Mouse (Mus musculus): ENCODE results near the gene Thoc6. TPM values are rescaled to one million over a fixed set of nuclear protein-coding genes. Genes with fewer than 3 reads are reported as not detected.
A peak's percentile ranks its signal among the peaks of the same experiment; 100 is the strongest.

The Thoc6 gene
- total RNA-seq, 2 experiments from 2014 or later: 11.4 to 12.9 TPM

DNA sequence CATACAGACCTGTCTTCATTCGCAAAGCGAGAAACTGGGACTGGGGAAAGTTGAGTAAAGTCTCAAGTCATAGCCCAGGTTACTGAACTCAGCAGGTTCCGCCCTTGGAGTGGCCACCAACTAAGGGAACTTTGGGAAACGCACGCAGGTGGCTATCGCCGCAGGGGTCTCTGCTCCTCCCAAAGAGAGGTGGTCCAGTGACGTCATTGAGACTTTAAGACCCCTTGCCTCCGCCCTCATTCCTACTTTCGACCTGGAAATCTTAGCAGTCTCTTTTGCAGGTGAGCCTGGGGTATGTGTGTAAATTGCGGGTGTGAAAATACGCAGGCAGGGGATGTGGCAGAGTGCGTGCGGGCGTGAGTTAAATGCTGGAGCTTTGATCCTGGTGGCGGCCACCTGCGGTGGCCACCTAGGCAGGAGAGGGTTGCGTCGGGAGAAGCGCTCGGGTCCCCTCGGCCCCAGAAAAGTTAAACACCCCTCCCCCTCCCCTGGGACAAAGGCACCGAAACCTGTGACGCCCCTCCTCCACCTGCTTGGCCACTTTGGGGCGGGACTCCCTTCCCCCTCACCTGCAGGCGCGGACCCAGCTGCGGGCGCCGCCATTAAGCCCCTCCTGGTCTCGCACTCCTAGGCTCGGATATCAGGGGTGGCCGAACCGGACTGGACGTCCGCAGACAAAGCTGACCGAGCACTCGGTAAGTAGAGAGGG, 5.6 kb upstream of the Thoc6 start, which contains the start of gene Cldn6:
Cldn6 (plus strand) TSS at position 123 of the 709 bp plus-strand sequence.
- no peak for DNase-seq (ENCODE audit: low spot score in 2 of 2)

DNA sequence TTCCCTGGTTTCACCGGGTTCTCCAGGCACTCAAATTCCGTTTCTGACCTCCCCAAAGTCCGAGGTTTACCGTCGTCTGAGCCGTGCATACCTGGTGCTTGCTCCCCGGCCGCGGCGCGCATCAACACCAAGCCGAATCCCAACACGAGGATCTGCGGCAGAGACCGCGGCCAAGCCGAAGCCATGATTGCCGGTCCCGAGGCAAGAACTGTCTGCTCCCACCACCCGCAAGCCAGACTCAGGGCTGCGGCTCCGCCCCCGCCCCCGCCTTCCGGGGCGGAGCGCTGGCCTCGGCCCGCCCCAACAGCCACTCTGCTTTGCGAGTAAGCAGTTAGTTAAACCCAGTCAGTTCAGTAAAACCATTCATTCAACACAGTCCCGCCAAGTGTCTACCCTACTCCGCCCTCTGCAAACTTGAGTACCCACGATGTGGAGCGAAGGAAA, 3.6 kb upstream of the Thoc6 start, which contains the start of gene Tnfrsf12a:
Tnfrsf12a (minus strand) TSS at position 233 of the 444 bp plus-strand sequence.
- DNase-seq (ENCODE audit: low spot score in 2 of 2): peak; percentile 73 to 79

DNA sequence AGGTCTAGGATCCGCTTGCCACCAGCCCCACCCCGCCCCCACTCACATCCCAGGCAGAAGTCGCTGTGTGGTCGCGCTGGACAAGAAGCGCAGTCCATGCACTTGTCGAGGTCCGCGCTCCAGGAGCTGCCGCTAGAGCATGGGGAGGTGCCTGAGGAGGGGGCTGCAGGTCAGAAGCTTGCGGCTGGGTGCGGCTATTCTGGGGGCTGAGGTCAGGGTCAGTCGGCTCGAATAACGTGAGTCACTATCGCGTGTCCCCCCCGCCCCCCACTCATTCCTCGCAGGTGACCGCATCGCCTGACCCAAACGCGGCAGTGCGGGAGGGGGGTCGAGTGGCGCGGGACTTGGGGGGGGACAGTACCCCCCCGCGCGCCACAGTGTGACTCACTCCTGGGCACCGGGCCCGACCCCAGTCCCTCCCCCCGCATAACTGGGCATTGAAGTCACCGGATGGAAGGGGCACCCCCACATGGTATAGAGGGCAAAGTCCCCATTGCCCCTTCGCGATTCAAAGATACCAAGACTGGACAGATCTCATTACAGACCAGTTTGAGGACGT, 2.9 kb upstream of the Thoc6 start:
- DNase-seq (ENCODE audit: low spot score in 2 of 2): peak in 1 of 2 experiments; percentile 42

DNA sequence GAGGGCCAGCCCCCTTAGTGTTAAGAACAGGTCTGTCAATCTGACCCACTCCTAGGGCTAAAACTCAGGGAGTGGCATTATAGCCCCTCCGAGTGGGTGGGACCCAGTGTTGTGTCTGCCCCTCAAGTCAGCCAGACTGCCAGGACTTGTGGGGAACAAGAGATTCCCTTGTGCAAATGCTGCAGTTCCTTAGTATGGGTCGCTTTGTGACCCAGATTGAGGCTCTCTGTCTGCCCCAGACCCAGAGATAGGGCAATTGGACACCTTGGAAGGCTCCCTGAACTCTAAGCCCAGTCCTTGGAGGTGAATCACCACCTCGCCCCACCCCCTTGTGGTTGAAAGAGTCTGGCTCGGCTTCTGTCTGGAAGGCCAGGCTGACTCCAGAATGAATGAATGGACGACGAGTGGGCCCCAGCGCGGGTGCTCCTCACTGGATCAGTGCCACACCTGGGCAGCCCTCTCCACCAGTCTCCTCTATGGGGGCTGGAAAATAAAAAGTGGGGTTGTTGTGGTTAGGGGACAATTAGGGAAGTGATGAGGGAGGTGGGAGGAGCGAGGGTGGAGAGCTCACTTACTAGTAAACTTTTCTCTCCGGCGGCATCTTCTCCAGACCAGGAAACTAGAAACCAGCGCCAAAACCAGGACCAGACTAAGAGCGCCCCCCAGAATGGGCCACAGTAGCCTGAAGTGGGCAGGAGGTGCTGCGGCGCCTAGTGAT, 2.0 kb upstream of the Thoc6 start:
- peak; percentile 35 to 43 for DNase-seq (ENCODE audit: low spot score in 2 of 2)

DNA sequence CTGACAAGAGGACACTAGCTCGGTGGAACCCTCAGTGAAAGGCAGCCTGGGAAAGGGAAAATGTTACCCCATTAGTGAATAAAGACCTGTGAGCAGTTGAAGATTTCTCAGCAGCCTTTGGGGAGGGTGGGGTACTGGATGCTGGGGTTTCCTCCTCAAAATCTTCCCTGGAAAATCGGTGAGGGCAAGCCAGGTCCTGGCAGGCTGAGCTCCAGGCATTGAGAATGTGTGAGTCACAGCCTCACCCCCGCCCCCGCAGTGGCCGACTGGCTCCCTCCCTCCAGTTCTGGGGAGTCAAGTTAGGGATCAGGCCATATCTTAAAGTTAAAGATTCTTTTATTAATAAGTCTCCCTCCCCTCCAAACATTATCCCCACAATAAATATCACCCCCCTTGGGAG, 1.4 kb upstream of the Thoc6 start:
- DNase-seq (ENCODE audit: low spot score in 2 of 2): no peak

DNA sequence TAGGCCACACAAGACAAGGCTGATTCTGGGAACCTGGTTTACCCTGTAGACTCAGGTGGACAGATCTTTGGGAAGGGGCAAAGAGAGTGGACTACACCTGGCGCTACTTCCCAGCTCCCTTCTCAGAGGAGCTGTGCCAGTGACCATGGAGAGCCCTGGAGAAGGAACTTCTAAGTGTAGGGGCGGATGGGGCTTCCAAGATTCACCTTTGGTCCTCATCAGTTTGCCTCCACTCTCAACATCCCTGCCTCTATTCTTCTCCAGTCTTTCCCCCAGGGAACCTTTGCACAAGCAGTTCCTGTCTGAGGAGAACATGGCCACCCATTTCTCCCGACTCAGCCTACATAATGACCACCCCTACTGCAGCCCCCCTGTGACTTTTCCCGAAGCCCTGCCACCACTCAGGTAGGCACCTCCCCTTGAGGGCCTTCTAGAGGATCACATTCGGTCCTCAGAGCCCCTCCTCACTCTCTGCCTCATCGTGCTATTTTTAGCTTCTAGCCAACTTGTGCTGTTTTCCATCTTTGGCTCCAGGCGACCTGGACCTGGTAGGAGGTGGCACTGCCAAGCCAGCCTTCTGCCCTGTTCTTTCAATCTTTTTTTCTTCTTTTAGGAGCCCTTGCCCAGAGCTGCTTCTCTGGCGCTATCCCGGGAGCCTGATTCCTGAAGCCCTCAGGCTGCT, 730 bp upstream of the Thoc6 start:
- peak; percentile 33 to 35 for DNase-seq (ENCODE audit: low spot score in 2 of 2)

DNA sequence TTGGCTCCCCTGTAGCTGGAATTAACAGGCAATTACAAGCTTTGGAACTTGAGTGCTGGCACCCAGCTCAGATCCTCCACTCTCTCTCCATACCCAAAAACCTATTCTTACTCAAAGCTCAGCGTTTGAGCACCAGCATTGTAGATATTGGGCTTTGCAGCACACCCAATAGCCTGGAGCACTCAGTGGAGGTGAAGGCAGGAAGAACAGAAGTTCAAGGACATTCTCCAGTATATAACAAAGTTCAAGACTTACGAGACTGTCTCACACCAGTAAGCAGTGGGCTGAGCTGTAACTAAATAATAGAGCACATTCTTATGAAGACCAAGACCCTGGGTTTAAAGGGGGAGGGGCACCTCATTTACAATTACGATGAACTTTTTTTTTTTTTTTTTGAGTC, 921 bp downstream of the Thoc6 start:
- DNase-seq (ENCODE audit: low spot score in 2 of 2): no peak

DNA sequence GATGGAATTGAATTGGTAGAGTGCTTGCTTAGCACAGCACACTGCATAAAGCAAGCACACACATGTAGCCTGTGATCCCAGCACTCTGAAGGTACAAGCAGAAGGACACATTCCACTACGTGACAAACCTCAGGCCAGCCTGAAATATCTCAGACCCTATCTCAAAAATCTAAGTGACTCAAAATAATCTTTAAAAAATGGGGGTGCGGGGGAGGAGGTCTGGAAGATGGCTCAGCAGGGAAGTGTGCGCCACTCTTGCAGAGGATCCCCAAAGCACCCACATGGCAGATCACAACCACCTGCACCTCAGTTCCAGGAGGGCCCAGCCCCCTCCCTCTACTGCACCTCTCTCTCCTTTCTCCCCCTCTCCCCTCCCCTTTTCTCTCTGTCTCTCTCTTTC, 2.2 kb downstream of the Thoc6 start:
- DNase-seq (ENCODE audit: low spot score in 2 of 2): no peak

DNA sequence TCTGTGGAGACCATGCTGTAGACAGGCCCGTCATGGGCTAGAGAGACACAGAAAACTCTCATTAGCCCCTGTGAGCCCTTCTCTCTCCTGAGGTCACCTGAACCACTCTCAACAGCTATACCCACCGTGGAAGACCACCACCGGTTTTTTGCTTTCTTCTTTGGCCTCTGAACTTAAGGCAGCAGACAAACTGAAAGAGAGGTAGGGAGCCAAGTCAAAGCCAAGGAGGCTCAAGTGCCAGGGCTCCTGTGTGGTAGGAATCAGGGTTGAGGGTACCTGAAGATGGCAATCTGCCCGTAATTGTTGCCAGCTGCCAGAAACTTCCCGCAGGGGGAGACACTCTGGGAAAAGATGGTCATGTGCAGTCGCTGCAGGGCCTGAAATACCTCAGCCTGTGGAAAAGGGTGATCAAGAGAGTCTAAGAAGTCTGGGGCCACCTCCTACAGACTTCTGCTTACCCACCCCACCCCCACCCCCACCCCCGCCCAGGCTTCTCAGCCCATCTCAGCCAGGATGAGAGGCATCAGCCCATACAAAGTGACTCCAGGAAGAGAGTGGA, 3.1 kb downstream of the Thoc6 start:
- DNase-seq (ENCODE audit: low spot score in 2 of 2): no peak

DNA sequence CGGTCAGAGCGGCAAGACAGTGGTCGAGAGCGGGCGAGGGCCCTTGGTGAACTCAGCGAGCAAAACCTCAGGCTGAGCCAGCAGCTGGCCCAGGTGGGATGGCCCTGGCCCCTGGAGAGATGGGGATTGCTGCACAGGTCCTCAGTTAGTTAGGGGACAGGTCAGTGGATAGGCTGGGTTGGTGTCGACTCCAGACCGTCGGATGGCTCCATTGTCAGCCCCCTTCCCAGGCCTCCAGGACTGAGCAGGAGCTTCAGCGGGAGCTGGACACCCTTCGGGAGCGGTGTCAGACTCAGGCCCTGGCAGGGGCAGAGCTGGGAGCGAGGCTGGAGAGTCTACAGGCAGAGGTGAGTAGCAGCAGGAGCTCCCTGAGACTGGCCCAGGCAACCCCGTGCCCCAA, 8.2 kb downstream of the Thoc6 start:
- no peak for DNase-seq (ENCODE audit: low spot score in 2 of 2)

DNA sequence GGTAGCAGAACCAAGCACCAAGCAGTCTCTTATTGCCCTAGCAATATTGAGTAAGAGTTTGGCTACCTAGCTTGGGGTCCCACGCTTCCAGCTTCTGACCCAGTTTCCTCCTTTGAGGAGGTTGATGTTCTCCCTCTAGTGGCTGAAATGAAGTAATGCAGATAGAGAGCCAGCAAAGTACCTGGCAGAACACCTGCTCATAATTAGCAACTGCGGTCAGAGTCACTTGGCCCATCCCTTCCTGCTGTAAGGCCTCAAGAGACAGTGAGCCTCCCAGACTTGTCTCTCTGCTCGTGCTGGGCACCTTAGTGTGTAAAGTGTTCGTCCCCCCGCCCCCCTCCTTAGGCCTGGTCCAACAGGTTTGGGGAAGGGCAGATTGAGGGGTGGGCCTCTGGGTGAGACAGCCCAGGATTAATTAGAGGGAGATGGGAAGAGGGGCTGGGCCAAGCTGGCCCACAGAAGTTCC, 9.1 kb downstream of the Thoc6 start:
- DNase-seq (ENCODE audit: low spot score in 2 of 2): no peak

DNA sequence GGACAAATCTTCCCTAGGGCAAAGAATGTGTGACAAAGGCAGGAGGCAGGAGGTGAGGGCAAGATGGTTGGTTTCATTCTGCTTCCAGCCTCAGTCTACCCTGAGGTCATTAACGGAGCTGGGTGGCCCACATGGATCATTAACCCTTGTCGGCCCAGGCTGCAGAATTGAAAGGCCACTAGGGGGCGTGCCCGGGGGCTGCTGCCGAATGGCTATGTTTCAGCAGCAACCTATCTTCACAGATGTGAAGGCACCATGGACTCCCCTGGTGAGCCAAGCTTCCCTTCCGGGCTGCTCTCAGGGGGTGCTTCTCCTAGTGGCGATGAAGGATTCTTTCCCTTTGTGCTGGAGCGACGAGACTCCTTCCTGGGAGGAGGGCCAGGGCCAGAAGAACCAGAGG, 12.2 kb downstream of the Thoc6 start:
- DNase-seq (ENCODE audit: low spot score in 2 of 2): no peak

DNA sequence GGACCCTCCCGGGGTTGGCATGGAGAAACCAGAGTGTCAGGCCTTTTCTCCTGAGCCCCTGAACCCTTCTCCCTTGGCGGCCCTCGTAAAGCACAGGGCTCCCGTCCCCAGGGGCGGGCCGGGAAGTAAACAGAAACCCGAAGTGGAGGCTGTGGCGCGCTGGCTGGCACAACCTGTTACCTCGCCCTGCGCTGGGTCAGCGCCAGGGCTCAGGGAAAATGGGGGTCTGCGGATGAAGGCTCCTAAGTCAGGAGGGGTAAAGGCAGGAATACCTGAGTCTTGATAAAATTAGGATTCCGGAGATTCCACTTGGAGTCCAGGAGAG, 12.8 kb downstream of the Thoc6 start:
- no peak for DNase-seq (ENCODE audit: low spot score in 2 of 2)

DNA sequence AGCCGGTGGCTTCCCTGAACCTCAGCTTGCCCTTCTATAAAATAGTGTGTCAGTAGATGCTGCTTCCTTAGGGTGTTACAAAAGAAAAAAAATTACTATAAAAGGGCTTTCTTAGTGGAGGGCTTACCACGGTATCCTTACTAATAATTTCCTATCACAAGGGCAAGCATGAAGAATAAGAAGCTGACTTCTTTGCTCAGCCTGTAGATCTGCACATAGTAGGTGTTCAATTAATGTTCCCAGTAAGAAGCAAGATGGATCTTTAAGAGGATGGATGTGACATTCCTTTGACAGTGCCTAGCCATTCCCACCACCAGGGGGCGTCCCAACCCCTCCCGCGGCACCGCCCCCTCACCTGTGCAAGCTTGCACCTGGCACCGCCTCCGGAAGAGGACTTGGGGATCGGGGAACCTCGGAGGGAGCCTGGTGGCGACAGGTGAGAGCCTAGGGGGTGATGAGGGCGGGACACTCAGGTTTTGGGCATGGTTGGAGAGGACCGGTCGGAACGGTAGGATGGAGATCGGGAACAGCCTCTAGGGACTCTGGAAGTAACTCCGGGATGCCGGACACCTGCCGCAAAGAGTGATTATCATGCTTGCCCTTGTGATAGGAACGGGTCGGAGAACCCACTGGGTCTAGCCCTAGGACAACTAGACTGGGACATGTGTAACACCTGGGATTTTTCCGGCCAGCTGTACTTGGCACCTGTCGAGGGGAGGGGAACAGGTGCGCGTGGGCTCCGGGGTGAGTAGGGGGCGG, 13.4 kb downstream of the Thoc6 start, which contains the start of gene Bicdl2:
Bicdl2 (plus strand) TSS at position 390 of the 759 bp plus-strand sequence.
- no peak for DNase-seq (ENCODE audit: low spot score in 2 of 2)

DNA sequence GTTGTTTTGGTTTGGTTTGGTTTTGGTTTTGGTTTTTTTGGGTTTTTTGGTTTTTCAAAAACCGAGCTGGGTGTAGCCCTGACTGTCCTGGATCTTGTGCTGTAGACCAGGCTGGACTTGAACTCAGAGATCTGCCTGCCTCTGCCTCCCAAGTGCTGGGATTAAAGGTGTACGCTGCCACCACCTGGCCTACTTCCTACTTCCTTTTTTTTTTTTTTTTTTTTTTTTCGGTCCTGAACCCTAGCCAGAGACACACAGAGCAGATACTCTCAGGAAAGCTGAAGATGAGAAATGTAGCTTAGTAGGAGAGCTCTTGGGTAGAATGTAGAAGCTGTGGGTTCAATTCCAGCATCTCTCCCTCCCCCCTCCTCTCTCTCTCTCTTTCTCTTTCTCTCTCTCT, 15.2 kb downstream of the Thoc6 start:
- DNase-seq (ENCODE audit: low spot score in 2 of 2): no peak

DNA sequence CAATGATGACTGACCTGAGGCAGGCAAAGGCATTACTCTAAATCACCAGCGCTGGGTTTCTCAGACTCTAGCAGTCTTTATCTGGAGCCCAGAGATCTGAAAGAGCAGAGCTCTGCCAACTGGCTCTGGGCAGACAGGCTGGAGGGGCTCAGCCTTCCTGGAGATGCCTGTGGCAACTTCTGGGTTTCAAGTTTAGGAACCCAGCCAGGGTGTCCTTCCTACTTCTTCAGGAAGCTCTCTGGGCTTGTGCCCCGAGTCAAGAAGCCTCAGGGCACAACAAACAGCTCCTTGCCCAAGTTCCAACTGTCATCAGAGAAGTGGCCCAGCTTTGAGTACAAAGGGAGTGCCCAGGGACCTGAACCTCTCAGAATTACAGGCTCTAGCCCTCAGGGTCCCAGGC, 19.3 kb downstream of the Thoc6 start:
- no peak for DNase-seq (ENCODE audit: low spot score in 2 of 2)

DNA sequence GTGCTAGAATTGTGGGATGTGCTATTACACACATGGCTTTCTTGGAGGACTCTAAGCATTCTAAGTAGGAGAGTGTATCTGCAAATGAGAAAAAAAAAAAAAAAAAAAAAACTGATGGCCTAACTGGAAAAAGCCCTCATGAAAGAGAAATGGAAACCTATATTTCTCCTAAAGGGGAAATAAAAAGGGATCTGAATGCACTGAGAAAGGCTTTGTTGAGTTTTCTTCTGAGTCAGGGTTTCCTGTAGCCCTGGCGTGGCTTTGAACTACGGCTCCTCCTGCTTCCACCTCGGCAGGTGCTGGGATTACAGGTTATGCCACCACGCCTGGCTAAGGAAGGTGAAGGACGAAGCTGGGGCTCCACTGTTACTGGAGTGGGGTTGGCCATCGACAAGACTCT, 19.7 kb downstream of the Thoc6 start:
- DNase-seq (ENCODE audit: low spot score in 2 of 2): no peak

DNA sequence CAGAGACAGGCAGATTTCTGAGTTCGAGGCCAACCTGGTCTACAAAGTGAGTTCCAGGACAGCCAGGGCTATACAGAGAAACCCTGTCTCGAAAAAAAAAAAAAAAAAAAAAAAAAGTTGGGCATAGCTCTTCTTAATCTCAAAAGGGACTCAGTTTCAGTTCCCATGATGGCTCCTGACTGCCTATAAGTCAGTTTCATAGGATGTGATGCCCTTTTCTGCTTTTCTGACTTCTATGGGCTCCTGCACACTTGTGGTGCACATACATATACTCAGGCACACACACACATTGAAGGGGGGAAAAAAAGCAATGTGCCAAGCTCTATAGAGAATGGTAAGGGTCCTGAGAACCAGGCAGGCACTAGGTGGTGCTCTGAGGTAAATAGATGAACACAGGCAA, 20.4 kb downstream of the Thoc6 start:
- no peak for DNase-seq (ENCODE audit: low spot score in 2 of 2)

DNA sequence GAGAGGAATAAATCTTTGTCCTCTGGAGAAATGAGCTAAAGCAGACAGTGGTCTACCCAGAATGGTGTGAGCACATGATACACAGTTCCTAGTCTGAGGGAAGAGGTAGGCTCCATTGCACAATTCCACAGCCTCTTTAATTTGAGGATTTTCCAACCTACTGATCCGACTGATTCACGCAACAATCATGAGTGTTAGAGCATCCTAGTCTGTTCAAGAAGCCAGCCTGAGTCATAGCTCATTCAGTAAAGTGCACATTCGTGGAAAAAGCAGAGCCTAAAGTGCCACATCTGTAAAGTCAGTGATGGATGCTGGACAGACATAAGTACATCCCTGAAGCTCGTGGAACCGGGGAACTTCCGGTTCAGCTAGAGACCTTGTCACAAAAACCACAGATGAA, 22.3 kb downstream of the Thoc6 start:
- no peak for DNase-seq (ENCODE audit: low spot score in 2 of 2)

DNA sequence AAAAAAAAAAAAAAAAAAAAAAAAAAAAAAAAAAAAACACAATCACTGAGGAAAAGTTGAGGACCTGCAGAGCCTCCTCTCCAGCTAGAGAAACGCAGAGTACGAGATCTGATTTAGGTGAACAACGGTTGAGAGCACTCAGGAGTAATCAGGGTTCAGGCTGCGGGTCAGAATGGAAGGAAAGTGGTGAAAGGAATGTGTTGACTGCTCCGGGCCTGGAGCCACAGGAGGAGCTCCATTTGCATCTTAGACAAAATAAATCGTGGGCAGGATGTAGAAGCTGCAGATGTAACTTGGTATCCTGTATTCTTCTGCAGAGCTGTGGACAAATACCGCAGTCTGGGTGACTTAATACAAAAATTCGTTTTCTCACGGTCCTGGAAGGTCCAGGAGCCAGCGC, 27.8 kb downstream of the Thoc6 start:
- DNase-seq (ENCODE audit: low spot score in 2 of 2): no peak

Measured in layer of hippocampus, postnatal 10 days (tissue).